ENCODE assay signal across 32 mouse cellular contexts in the genomic region with DNA sequence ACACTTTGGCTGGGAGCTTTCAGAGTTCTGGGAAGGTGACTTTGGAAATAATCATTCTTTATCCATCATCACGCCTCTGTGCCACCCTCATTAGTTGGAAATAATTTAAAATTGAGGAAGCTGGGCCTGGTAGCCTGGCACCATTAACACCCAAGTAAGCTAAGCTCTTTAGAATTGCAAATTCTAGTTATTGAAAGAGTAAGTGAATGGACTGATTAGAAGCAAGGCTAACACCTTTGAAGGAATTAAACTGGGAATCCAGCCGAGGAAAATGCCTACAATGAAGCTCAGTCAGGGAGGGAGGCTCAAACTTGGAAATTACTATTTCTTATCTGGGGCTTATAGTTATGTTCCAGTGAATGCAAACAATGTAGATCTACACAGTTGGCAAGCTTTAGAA. TPM values are rescaled to one million over a fixed set of nuclear protein-coding genes. Genes with fewer than 3 reads are reported as not detected.
"Had no signal": no experiment of that assay in that cellular context is flagged by ENCODE, and none has a peak within 500 bp of the region (broad histone marks: within the 10 kb centered on the region; RNA-seq: fewer than 3 reads in every experiment).

No protein-coding gene starts in this region.

- H3K9ac ChIP-seq: liver, embryonic 13.5 days; midbrain, embryonic 12.5 days; midbrain, embryonic 15.5 days; neural tube, embryonic 13.5 days had no signal

- H3K4me3 ChIP-seq: left cerebral cortex, adult 2 months; liver, embryonic 13.5 days; midbrain, embryonic 12.5 days; midbrain, embryonic 15.5 days; myocyte; neural tube, embryonic 13.5 days had no signal

- ATAC-seq: midbrain, embryonic 15.5 days had no signal

- H3K4me2 ChIP-seq: liver, embryonic 13.5 days; midbrain, embryonic 12.5 days; midbrain, embryonic 15.5 days; neural tube, embryonic 13.5 days had no signal

- H3K27ac ChIP-seq: liver, embryonic 13.5 days; midbrain, embryonic 12.5 days; midbrain, embryonic 15.5 days; neural tube, embryonic 13.5 days; stomach, postnatal 0 days had no signal

- H3K27me3 ChIP-seq: liver, embryonic 13.5 days; midbrain, embryonic 12.5 days; midbrain, embryonic 15.5 days; neural tube, embryonic 13.5 days had no signal

- H3K36me3 ChIP-seq: liver, embryonic 13.5 days; midbrain, embryonic 12.5 days; midbrain, embryonic 15.5 days; neural tube, embryonic 13.5 days had no signal

- H3K9me3 ChIP-seq: liver, embryonic 13.5 days; midbrain, embryonic 12.5 days; midbrain, embryonic 15.5 days; neural tube, embryonic 13.5 days had no signal

- DNase-seq: kidney, adult 18-20 months; kidney, adult 9 months; kidney, postnatal 14 days; kidney, postnatal 4 days; layer of hippocampus, adult 9-11 months; layer of hippocampus, postnatal 36 days; liver, embryonic 13.5 days; lung, adult 2 months; lung, postnatal 14 days; lung, postnatal 4 days; retina, postnatal 1 day; right cerebral cortex, postnatal 14 days; right cerebral cortex, postnatal 4 days; thymus, adult 2 months; thymus, postnatal 14 days; thymus, postnatal 4 days had no signal

RNA-seq across cellular contexts. Expression of gene Il17f, which starts 33.5 kb away (rescaled TPM):
- total RNA-seq: layer of hippocampus, postnatal 36 days; left cerebral cortex, adult 2 months; left cerebral cortex, postnatal 10 days; liver, adult 2 months; megakaryocyte-erythroid progenitor cell, adult 5-6 weeks; monocyte, adult 5-6 weeks; neutrophil, adult 5-6 weeks had no signal
- polyA plus RNA-seq: kidney, embryonic 16.5 days; limb, embryonic 11.5 days; liver, adult 2 months; liver, embryonic 13.5 days; liver, embryonic 16.5 days; lung, adult 2 months; lung, embryonic 16.5 days; midbrain, embryonic 15.5 days; myocyte; neural tube, embryonic 13.5 days; stomach, embryonic 14.5 days; stomach, postnatal 0 days had no signal
